Mouse (Mus musculus): ENCODE measurements around the gene Bcl2l2. TPM values are rescaled to one million over a fixed set of nuclear protein-coding genes. Genes with fewer than 3 reads are reported as not detected.

Gene Bcl2l2
- 36.2 TPM for polyA plus RNA-seq (2014; fragmentation: Illumina TruSeq; extraction: RNeasy Lipid Tissue Mini Kit (QIAGEN cat#74804); ENCODE audit: insufficient read depth, low read depth, low replicate concordance)

DNA sequence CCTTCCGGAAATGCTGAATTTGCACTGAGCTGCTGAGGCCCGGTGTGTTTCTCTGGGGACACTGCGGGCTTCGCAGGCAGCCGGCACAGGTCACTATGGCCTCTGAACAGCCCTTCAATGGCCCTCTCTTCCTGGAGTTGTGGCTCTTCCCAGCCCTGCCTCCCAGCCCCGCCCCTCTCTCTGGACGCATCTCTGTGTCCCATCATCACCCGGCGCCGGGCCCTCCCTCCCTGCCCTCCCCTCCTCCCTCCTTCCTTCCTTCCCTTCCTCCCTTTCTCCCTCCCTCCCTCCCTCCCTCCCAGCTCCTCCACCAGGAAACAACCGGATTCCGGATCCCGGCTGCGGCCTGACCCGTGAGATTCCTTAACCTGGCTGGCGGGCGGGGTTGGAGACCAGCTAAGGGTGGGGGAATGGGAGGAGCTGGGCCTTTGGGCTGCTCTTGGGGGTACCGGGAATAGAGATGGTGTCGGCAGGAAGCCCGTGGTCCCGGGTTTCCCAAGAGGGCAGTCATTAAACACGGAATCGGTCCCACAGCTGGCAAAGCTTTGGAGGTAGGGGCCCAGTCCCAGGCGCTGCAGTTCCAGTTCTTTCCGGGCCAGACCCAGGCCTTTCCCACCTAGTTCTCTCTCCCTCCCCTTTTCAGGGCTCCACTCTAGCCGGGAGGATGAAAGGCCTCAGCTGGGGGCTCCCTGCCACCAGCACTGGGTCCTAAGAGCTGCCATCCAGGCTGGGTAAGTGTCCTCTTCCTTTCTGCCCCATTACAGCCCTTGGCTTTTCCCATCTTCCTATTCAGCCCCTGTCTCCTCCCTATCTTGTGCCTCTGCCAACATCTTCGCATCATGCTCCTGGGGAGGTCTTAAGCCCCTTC lies at the start of gene Bcl2l2, which contains the start of gene Gm20521:
Gene Bcl2l2, plus strand, starts transcription at position 224 of the 868 bp plus-strand sequence.
Gene Gm20521, plus strand, starts transcription at position 288 of the 868 bp plus-strand sequence.

DNA sequence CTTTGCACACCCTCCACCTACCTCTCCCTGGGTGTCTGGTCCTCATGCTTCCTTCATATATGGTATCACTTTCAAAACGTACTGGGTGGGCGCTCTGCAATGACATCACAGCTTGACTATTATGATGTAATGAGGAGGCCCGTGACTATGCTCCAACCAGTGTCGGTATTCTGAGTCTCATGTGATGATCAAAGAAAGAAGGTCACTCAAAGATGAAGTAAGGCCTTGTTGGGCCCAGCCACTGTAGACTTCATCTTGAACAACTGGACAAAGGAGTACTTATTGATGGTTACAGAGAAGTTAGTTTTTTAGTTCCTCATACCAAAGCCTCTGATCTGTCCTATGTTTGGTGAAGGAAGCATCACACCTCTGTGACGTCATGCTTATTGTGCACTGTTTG lies 12.3 kb upstream of the Bcl2l2 start, which contains the start of gene Homez:
Gene Homez, minus strand, starts transcription at position 101 of the 400 bp plus-strand sequence.

DNA sequence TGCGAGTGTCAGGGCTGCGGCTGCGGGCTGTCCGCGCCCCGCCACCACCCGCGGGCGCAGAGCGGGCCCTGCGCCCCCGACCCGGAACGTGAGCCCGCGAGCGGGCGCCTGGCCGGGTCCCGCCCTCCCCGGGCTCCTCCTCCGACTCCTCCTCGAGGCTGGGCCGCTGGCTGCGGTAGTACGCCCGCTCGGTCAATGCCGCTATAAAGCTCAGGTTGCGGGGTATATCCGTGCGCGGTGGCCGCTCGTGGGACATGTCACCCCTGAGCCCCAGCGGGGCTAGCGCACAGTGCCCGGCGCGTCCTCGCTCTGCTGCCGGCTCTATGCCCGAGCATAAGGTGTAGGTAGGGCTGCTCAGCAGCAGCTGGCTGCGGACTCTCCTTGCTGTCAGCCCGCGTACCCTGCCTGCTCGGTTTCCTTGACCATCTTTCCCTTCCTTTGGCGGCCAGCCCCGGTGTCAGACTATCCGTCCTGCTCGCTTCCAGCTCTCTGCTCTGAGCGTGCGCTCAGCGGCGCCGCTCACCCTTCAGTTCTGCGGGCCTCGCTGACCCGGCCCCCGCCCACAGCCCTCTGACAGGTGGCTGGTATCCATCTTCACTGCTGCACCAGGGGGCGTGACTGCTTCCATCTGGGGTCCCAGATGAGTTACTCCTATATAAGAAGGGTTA lies 6.0 kb upstream of the Bcl2l2 start, which contains the start of gene Ppp1r3e:
Gene Ppp1r3e, minus strand, starts transcription at position 503 of the 668 bp plus-strand sequence.

DNA sequence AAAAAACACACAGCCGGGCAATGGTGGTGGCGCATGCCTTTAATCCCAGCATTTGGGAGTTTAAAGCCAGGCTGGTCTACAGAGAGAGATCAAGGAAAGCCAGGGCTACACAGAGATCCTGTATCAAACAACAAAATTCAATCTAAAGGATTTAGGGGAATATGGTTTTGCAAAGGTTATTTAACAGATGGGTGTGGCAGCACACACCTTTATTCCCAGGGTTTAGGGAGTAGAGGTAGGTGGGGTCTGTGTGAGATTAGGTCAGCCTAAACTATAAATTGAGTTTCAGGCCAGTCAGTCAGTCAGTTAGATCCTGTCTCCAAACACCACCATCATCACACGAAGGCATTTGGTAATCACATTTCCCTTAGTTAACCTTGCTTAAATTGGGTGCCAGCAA lies 9.0 kb downstream of the Bcl2l2 start, which contains the start of gene Pabpn1:
Gene Pabpn1, plus strand, starts transcription at position 301 of the 400 bp plus-strand sequence.

DNA sequence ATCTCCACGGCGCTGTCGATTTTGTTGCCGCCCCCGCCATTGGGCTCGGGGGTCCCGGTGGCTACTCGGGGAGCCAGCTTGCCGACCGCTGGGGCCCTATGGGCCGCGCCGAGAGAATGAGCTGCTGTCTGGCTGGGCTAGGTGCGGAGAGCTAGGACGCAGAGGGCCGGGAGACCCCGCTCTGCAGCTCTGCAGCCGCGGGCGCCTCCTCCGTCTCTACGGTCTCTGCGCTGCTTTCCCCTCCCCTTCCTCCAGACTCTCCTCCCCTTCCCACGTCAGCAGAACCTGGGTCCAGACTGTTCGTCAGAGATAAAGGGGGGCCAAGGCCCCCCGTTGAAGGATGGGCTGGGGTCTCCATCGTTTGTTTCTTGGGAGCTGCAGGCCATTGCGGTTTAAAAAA lies 29.7 kb downstream of the Bcl2l2 start, which contains the start of gene Slc22a17:
Gene Slc22a17, minus strand, starts transcription at position 247 of the 400 bp plus-strand sequence.

DNA sequence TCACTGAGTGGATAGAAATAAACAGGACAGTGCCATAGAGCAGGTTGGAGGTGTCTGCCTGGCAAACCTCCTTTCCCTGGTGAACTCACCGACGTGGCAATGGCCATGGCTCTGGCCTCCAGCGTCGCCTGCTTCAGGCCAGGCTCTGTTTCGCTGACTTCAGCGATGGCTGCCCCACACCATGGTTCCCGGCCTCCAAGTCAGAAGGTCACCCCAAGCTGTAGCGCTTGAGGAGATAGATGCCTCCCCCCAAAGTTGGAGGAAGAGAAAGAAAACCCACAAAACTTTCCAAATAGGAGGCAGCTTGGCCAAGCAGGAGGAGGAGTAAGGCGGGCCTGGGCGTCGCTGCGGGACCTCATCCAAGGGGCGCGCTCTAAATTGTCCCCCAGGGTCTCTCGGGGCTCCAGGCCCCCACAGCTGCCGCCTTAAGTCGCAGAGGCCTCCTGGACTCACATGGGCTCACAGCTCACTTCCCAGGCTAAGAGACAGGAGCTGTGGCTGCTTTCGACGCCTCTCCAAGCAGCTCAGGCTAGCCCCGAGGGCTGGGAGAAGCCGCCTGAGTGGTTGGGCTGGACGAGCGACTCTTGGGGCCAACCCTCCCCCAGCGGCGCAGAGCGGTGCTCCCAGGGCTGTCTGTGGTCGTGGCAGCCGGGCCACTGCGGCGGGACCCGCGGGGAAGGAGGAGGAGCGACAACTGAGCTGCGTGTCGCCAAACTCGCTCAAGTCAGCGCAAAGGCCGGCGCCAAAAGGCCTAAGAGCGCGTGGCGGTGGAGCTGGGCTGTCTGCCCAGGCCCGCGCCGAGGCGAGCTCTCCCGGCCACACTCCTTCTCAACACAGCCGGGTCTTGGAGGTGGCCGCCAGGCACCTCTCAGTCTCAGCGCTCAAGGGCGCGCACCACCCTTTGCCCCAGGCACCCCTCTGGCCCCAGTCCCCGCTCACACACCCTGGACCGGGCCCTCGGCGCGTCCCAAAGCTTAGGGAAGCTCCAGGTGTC lies 42.5 kb downstream of the Bcl2l2 start, which contains the start of gene Efs:
Gene Efs, minus strand, starts transcription at position 778 of the 994 bp plus-strand sequence.

DNA sequence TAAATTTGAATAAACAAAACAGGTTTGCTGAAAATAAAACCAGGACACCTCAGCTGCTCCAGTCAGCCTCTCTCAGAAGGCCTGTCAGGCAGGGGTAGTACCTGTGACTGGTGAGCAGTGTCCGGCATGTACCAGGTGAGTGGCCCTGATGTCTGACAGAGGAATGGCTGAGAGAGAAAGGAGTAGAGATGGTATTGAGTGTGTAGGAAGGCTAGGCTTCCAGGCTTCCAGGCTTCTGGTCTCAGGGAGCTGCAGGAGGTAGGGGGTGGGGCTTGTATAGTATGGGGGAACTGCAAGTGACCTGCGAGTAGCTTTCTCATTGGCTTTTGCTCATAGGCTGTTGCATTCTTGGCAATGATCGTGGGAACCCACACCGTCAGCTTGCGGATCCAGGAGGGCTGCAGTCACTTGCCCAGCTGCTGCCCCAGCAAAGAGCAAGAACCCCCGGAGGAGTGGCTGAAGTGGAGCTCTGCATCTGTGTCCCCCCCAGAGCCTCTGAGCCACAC lies 49.5 kb downstream of the Bcl2l2 start, which contains the start of gene Il25:
Gene Il25, plus strand, starts transcription at position 51 of the 506 bp plus-strand sequence.

DNA sequence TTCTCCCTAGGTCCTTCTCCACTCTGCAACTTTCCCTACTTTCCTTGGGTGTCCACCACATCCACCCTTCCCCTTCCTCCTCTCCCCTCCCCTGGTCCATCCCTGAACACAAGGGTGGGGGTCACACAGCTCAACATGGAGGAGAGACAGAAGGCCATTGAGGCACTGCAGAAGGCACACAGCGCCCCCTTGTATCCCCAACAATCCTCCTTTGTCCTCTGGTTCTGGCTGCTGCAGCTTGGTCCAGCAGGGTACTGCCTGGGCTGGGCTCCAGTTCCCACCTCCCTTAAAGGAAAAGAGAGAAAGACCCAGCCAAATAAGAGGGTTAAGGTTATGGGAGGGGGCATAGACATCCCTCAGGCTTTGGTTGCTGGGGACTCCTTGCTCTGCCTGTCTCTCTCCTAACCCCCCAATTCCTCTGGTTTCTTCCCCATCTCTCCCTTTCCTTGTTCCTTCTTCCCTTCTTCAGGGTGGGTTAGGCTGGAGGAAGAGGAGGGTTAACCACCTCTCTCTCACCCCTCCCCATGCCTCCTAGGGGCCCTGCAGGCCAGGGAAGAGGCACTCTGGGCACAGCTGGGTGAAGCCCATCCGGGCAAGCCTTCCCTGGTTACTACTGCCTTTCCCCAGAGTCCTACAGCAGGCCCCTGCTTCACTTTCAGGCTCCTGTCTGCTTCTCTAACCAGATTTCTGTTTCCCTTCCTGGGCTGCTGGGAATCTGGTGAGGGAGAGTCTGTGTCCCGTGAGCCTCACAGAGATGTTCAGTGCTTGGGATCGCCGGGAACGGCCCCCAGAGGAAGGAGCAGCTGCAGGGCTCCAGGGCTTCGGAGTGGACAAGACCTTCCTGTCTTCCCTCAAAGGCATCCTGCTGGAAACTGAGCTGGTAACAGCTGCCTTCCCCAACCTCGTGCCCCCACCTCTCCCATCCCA lies 53.0 kb downstream of the Bcl2l2 start, which contains the start of gene Cmtm5:
Gene Cmtm5, plus strand, starts transcription at position 358 of the 927 bp plus-strand sequence.

Other genes starting within 250 kb of the Bcl2l2 start
- not detected for gene Gm17606, start 242.4 kb upstream of the Bcl2l2 start, polyA plus RNA-seq (2014; fragmentation: Illumina TruSeq; extraction: RNeasy Lipid Tissue Mini Kit (QIAGEN cat#74804); ENCODE audit: insufficient read depth, low read depth, low replicate concordance)
- 0.46 TPM for gene Cdh24, start 242.0 kb upstream of the Bcl2l2 start, polyA plus RNA-seq (2014; fragmentation: Illumina TruSeq; extraction: RNeasy Lipid Tissue Mini Kit (QIAGEN cat#74804); ENCODE audit: insufficient read depth, low read depth, low replicate concordance)
- 34.3 TPM for gene 1700123O20Rik, start 197.2 kb upstream of the Bcl2l2 start, polyA plus RNA-seq (2014; fragmentation: Illumina TruSeq; extraction: RNeasy Lipid Tissue Mini Kit (QIAGEN cat#74804); ENCODE audit: insufficient read depth, low read depth, low replicate concordance)
- 54.6 TPM for gene Acin1, start 196.4 kb upstream of the Bcl2l2 start, polyA plus RNA-seq (2014; fragmentation: Illumina TruSeq; extraction: RNeasy Lipid Tissue Mini Kit (QIAGEN cat#74804); ENCODE audit: insufficient read depth, low read depth, low replicate concordance)
- 0.12 TPM for gene Gm29776, start 184.5 kb upstream of the Bcl2l2 start, polyA plus RNA-seq (2014; fragmentation: Illumina TruSeq; extraction: RNeasy Lipid Tissue Mini Kit (QIAGEN cat#74804); ENCODE audit: insufficient read depth, low read depth, low replicate concordance)
- gene Cebpe, start 171.2 kb upstream of the Bcl2l2 start, polyA plus RNA-seq (2014; fragmentation: Illumina TruSeq; extraction: RNeasy Lipid Tissue Mini Kit (QIAGEN cat#74804); ENCODE audit: insufficient read depth, low read depth, low replicate concordance): 0.77 TPM
- 1.4 TPM for gene Slc7a8, start 101.4 kb upstream of the Bcl2l2 start, polyA plus RNA-seq (2014; fragmentation: Illumina TruSeq; extraction: RNeasy Lipid Tissue Mini Kit (QIAGEN cat#74804); ENCODE audit: insufficient read depth, low read depth, low replicate concordance)
- gene Rnf212b, start 69.2 kb upstream of the Bcl2l2 start, polyA plus RNA-seq (2014; fragmentation: Illumina TruSeq; extraction: RNeasy Lipid Tissue Mini Kit (QIAGEN cat#74804); ENCODE audit: insufficient read depth, low read depth, low replicate concordance): not detected
- 2.8 TPM for gene Homez, start 12.4 kb upstream of the Bcl2l2 start, polyA plus RNA-seq (2014; fragmentation: Illumina TruSeq; extraction: RNeasy Lipid Tissue Mini Kit (QIAGEN cat#74804); ENCODE audit: insufficient read depth, low read depth, low replicate concordance)
- 8.1 TPM for gene Ppp1r3e, start 5.8 kb upstream of the Bcl2l2 start, polyA plus RNA-seq (2014; fragmentation: Illumina TruSeq; extraction: RNeasy Lipid Tissue Mini Kit (QIAGEN cat#74804); ENCODE audit: insufficient read depth, low read depth, low replicate concordance)
- gene Gm20521, start 64 bp downstream of the Bcl2l2 start, polyA plus RNA-seq (2014; fragmentation: Illumina TruSeq; extraction: RNeasy Lipid Tissue Mini Kit (QIAGEN cat#74804); ENCODE audit: insufficient read depth, low read depth, low replicate concordance): not detected
- gene Pabpn1, start 9.1 kb downstream of the Bcl2l2 start, polyA plus RNA-seq (2014; fragmentation: Illumina TruSeq; extraction: RNeasy Lipid Tissue Mini Kit (QIAGEN cat#74804); ENCODE audit: insufficient read depth, low read depth, low replicate concordance): 89.4 TPM
- gene Slc22a17, start 29.8 kb downstream of the Bcl2l2 start, polyA plus RNA-seq (2014; fragmentation: Illumina TruSeq; extraction: RNeasy Lipid Tissue Mini Kit (QIAGEN cat#74804); ENCODE audit: insufficient read depth, low read depth, low replicate concordance): 9.3 TPM
- 3.3 TPM for gene Efs, start 42.7 kb downstream of the Bcl2l2 start, polyA plus RNA-seq (2014; fragmentation: Illumina TruSeq; extraction: RNeasy Lipid Tissue Mini Kit (QIAGEN cat#74804); ENCODE audit: insufficient read depth, low read depth, low replicate concordance)
- gene Il25, start 49.3 kb downstream of the Bcl2l2 start, polyA plus RNA-seq (2014; fragmentation: Illumina TruSeq; extraction: RNeasy Lipid Tissue Mini Kit (QIAGEN cat#74804); ENCODE audit: insufficient read depth, low read depth, low replicate concordance): not detected
- gene Cmtm5, start 52.9 kb downstream of the Bcl2l2 start, polyA plus RNA-seq (2014; fragmentation: Illumina TruSeq; extraction: RNeasy Lipid Tissue Mini Kit (QIAGEN cat#74804); ENCODE audit: insufficient read depth, low read depth, low replicate concordance): not detected
- 170 TPM for gene Myh6, start 83.5 kb downstream of the Bcl2l2 start, polyA plus RNA-seq (2014; fragmentation: Illumina TruSeq; extraction: RNeasy Lipid Tissue Mini Kit (QIAGEN cat#74804); ENCODE audit: insufficient read depth, low read depth, low replicate concordance)
- not detected for gene Gm17428, start 93.6 kb downstream of the Bcl2l2 start, polyA plus RNA-seq (2014; fragmentation: Illumina TruSeq; extraction: RNeasy Lipid Tissue Mini Kit (QIAGEN cat#74804); ENCODE audit: insufficient read depth, low read depth, low replicate concordance)
- gene Myh7, start 111.2 kb downstream of the Bcl2l2 start, polyA plus RNA-seq (2014; fragmentation: Illumina TruSeq; extraction: RNeasy Lipid Tissue Mini Kit (QIAGEN cat#74804); ENCODE audit: insufficient read depth, low read depth, low replicate concordance): 10.6 TPM
- gene Ngdn, start 132.1 kb downstream of the Bcl2l2 start, polyA plus RNA-seq (2014; fragmentation: Illumina TruSeq; extraction: RNeasy Lipid Tissue Mini Kit (QIAGEN cat#74804); ENCODE audit: insufficient read depth, low read depth, low replicate concordance): 49.9 TPM
- 0.37 TPM for gene Zfhx2, start 208.9 kb downstream of the Bcl2l2 start, polyA plus RNA-seq (2014; fragmentation: Illumina TruSeq; extraction: RNeasy Lipid Tissue Mini Kit (QIAGEN cat#74804); ENCODE audit: insufficient read depth, low read depth, low replicate concordance)
- gene Thtpa, start 211.4 kb downstream of the Bcl2l2 start, polyA plus RNA-seq (2014; fragmentation: Illumina TruSeq; extraction: RNeasy Lipid Tissue Mini Kit (QIAGEN cat#74804); ENCODE audit: insufficient read depth, low read depth, low replicate concordance): 7.4 TPM
- 16.4 TPM for gene Ap1g2, start 223.2 kb downstream of the Bcl2l2 start, polyA plus RNA-seq (2014; fragmentation: Illumina TruSeq; extraction: RNeasy Lipid Tissue Mini Kit (QIAGEN cat#74804); ENCODE audit: insufficient read depth, low read depth, low replicate concordance)
- gene Jph4, start 233.6 kb downstream of the Bcl2l2 start, polyA plus RNA-seq (2014; fragmentation: Illumina TruSeq; extraction: RNeasy Lipid Tissue Mini Kit (QIAGEN cat#74804); ENCODE audit: insufficient read depth, low read depth, low replicate concordance): 0.07 TPM